Mouse (Mus musculus) 3T3-L1 (cell line): ENCODE data around the gene Ubap1l.

Experiments
- DNase-seq: peaks from one replicate; pipeline ENCODE4 v3.0.0-alpha.2; 2015; ENCODE audit warnings: low read depth, low spot score

The Ubap1l gene

GRCm38 (mm10) chr9:65410378-65410777, 49.5 kb downstream of the Ubap1l start:
- no peak for DNase-seq

GRCm38 (mm10) chr9:65411326-65411725, 50.5 kb downstream of the Ubap1l start:
- DNase-seq = no peak

- no peak for DNase-seq
Observed at GRCm38 (mm10) chr9:65417738-65418137, 56.9 kb downstream of the Ubap1l start.

GRCm38 (mm10) chr9:65419633-65420032, 58.8 kb downstream of the Ubap1l start:
- DNase-seq = no peak

- no peak for DNase-seq
Observed at GRCm38 (mm10) chr9:65422760-65423501, 62.1 kb downstream of the Ubap1l start, which contains the start of gene Slc51b. TSS of gene Slc51b (minus strand) at chr9:65422955.

- DNase-seq = no peak
Observed at GRCm38 (mm10) chr9:65424393-65424792, 63.6 kb downstream of the Ubap1l start.

- DNase-seq = no peak
Observed at GRCm38 (mm10) chr9:65427511-65427910, 66.7 kb downstream of the Ubap1l start.

- DNase-seq = no peak
Observed at GRCm38 (mm10) chr9:65428003-65428402, 67.2 kb downstream of the Ubap1l start.
